Mouse (Mus musculus) frontal cortex, adult 2 months (tissue): ENCODE results near the gene Mtg1. TPM values are rescaled to one million over a fixed set of nuclear protein-coding genes. Genes with fewer than 3 reads are reported as not detected.
"Not testable (repeated sequence)": the region's sequence is repeated elsewhere in the genome, so short reads cannot be mapped to it uniquely, and the experiment has no call there.

Source experiments
- DNase-seq, 2 experiments: peaks; one replicate each; pipeline ENCODE4 v3.0.0; 2022; ENCODE audit warnings: low spot score in 1 of 2; ENCODE audit errors: extremely low spot score in 1 of 2
- polyA plus RNA-seq: library from polyadenylated mRNA; depleted of rRNA; stranded (reverse); fragments of >200 nt; gene quantifications from 2 replicates; pipeline ENCODE4 v1.2.3, GENCODE M21; 2012

The Mtg1 gene
- polyA plus RNA-seq, 1 experiment: 43.0 TPM

DNA sequence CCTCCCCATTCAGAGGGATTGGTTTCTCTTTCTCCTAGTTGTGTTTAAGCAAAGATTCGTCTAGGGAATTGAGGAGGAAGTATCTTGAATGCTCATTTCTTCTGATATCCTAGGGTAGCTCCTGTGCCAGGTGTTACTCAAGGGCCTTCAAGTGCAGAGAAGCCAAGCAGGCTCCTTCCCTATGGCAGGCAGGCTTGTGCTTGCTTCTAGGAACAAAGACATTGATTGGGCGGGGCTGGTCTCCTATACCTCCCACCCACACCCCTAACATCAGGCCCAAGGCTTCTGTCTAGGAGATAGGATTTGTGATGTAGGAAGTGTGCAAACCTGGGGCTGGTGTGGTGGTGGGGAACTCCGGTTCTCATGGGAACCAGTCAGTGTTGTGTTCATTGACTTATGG is 10.4 kb upstream of the Mtg1 start:
- DNase-seq: no peak

DNA sequence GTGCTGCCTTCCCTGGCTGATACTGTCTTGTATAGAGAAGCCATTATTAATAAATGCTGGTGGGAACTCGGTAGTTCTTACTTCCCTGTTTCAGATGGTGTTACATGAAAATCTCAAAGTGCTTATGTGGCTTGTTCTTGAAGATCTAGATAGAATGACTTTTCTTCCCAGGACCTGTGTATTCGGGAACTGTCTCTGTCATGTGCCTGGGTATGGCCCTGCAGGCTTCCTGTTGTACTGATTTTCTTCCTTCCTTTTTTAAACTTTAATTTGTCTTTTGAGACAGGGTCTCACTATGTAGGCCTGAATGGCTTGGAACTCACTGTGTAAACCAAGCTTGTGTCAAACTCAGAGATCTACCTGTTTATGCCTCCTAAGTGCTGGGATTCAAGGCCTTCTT is 9.5 kb upstream of the Mtg1 start:
- no peak for DNase-seq

DNA sequence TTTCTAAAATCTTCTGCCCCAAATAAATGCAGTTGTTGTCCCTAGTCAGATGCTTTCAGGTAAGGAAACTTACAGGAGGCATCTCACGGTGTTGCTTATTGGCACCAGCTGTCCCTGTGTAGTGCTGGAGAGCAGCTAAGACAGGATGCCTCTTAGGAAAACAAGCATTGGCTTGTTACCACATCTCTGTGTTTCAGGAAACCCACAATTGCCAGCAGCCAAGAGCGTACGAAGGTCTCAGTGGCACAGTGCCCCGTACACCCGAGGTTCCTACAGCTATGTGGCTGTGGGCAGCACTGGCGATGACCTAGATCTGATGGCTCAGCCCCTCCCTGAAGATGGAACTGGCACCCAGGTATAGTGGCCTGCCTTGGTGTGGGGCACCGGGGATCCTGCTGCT is 5.2 kb upstream of the Mtg1 start:
- DNase-seq: not testable (repeated sequence)

DNA sequence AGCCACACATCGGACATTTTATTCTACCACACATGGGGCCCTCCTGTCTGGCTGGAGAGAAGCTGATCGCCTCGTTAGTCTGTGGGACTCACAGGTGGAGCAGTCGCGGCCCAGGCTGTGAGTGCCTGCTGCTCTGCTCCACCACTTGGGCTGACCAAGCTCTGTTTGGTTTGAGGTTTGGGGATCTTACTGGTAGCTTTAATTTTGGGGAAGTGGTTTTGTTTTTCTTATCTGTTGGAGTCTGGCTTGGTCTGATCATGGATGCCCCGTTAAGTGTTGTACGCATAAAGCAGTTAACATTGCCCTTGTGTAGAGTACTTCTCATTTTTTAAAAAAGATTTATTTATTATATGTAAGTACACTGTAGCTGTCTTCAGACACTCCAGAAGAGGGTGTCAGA is 3.3 kb upstream of the Mtg1 start:
- not testable (repeated sequence) for DNase-seq

DNA sequence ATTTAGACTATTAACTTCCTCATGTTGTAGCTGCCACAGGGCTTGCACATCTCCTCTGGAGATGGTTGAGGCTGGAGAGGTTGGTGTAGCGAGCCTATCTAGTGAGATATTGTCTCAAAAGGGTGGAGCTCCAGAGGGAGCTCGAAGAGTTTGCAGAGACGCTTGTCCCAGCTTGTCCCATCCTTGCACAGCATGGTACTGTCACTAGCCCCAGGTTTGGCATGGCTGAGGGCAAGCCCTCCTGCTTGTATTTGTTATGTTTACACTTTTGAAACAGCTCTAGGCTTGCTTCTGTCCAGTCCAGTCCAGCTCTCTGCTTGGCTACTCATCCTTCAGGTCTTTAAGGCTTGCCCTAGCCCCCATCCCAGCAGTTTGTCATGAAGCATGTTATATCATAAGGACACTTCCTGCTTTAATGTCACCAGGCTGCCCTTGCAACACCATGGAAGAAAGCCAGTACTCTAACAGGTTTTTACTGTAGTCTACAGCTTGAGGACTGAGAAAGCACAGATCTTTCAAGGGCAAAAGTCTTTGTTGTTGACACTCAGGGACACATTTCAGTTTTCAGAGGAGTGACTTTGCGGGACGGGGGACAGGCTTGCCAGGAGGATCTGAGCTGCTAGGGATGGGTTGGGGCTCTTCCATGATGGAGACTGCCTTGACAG is 2.1 kb upstream of the Mtg1 start:
- DNase-seq: no peak

DNA sequence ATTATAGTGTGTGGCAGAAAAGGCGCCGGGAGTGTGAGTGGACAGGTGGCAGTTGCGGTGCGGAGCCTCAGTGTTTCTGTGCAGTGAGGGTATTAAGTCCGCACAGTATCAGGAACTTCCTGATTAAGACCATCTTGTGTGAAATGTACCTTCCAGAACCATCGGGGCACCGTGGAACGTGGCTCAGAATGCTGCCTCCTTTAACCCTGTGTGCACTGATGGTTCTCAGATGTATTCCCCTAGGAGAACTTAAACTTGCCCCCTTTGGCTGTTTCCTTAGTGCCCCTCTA is 602 bp downstream of the Mtg1 start:
- DNase-seq: no peak

DNA sequence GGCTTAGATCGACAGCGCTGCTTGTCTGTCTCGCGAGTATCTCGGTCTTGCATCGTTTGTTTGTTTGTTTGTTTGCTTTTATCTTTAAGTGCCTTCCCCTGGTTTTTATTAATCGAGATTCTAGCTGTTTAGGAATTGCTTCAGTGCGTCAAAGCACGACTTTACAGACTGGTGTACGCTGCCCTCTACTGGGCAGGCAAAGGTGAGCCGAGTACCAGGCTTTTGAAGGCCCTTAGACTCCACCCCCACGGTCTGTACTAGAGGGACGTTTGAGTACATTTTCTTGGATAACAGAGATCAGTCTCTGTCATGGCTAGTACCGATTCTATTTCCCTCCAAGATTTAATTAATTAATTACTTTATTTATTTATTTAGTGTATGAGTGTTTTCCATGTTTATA is 4.0 kb downstream of the Mtg1 start:
- peak in 1 of 2 experiments; percentile 76 for DNase-seq

DNA sequence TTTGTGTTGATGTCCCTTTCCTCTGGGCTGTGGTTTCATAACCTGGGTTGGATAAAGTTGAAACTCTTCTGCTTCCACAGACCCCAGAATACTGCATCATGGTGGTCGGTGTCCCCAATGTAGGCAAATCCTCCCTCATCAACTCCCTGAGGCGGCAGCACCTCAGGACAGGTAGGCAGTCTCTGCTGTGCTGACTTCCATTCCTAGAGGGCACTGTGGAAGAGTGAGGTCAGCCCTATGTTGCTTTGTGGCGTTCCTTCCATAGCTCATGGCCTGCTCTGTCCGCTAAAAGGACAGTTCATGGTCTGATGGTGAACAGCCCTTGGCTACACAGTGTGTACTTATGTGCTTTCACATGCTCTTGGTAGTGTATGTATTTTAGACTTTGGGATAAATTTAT is 7.2 kb downstream of the Mtg1 start:
- no peak for DNase-seq

DNA sequence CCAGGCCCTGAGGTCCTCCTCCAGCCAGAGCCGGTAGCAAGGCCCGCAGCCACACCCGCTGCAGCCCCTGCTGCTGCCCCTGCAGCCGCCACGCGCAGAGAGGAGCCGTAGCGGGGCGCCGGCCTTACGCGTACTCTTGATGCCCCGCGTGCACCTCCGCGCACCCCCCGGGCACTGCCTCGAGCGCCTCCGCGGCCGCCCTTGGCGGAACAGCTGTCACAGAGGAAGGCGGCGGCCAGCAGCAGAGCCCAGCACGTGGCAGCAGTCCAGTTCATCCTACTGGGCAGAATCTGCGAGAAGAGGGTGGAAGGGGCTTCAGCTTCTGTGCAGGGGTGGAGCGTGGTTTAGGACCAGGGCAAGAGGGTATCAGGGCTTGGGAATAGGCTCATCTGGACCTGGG is 16.0 kb downstream of the Mtg1 start:
- peak in 1 of 2 experiments; percentile 68 for DNase-seq

DNA sequence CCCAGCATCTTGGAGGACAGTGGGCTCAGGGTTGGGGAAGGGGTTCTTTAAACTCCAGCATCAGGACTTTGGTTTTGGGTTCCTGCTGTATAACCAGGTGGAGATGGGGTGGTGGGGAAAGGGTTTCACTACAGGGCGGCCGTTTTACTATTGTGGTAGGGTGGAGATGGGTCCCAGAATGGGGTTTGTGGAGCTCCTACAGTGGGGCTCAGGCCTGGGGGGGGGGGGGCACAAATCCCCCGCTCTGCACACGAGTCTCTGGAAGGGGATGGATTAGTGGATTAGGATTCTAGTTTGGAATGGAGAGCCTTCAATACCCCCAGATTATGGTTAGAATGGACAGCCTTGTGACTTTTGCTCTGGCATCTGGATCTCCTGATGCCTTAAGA is 16.5 kb downstream of the Mtg1 start:
- no peak for DNase-seq

DNA sequence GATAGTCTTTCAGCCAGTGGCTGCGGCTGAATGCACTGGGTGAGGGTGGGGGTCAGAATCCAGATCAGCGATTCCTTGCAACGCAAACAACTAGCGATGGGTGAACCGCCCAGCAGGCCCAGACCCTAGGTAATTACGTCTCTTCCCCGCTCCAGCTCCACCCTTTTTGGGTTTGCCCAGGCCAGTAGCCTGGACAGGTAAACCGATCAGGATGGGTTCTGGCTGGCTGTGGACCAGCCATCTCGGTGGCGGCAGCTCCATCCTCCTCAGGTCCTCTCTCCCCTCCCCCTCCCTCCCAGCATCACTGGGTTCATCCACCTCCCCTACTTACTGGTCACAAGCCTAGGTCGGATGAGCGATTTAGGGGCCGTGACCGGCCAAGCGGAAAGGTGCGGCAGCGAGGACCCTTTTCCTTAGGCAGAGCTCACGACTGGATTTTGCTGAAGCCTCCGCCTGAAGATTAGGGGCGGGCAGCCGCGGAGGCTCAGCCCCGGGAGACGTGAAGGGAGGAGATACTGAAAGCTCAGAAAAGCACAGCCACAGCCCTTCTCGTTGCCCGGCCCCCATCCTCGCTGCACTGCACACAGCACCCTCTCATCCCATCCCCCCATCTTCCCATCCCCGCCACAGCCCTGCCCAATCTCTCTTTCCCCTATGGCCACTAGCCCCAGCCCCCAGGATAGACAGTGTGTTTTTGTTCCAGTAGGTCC is 17.0 kb downstream of the Mtg1 start, which contains the start of gene Sprn:
Gene Sprn (minus strand): TSS at position 660 of the 710 bp plus-strand sequence.
- peak; percentile 62 to 86 for DNase-seq

DNA sequence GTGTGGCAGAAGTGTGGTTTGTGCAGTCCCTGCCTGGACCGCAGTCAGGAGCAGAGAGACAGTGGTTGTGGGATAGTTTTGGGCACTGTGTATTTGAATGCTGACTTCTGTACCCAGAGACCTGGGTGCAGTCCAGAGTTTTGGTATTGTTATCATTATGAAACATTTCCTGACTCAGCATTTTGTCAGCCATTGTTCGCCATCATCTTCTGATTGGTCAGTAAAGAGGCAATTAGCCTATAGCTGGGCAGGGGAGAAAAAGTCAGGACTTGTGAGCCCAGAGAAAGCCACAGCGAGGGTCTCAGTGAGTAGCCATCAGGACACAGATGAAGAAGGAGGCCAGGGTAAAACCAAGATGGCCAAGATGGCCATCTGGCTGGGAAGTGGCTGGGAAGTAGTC is 23.0 kb downstream of the Mtg1 start:
- DNase-seq: no peak

DNA sequence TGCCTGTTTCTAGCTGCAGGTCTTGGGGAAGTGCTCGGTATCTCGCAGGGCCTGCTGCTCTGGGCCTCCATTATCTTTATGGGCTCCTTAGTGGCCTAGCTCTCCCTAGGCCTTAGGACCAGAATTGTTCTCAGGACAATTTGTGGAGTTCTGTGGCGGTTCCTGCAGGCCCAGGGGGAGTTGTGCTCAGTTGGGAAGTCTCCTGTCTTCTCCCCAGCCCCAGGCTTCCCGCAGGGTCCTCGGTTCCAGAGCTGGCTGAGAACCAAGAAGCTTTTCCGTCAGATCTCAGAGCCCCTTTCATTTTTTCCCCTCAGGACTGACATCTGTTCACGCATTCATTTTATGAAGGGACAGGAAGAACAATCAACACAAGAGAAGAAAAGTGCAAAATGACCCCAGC is 27.3 kb downstream of the Mtg1 start, which contains the start of gene Olfr522:
Gene Olfr522 (minus strand): TSS at position 101 of the 400 bp plus-strand sequence.
- DNase-seq: no peak

DNA sequence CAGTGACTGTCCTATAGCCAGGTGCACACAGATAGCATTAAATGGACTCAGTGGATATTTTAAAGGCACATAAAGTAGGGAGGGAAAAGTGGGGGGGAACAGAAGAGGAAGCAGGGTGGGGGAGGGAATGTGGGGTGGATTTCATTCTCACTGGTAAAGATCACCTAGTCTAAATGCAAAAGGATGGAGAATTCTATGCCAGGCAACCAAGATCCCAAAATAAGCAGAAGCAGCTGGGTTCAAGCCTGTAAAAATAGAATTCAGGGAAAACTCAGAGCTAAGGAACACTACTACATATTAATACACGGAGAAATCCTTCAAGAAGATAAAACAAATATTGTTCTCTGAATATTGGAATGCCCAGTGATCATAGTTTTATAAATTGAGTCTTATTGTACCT is 30.6 kb downstream of the Mtg1 start:
- DNase-seq: no peak

DNA sequence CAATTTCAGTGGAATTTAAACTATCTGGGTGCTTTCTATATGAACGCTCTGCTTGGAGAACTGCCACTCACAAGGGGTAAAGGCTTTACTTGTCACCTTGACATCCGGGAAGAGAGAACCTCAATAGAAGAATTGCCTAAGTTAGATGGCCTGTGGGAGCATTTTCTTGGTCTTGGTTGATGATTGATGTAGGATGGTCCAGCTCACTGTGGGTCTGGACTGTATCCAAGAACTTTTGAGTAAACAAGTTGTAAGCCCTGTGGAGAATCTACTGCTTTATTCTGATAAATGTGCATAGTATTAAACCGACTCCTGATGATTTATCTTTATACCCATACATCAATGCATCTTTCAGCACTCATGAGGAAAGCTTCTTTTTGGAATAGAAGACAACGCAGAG is 32.0 kb downstream of the Mtg1 start:
- DNase-seq: no peak

DNA sequence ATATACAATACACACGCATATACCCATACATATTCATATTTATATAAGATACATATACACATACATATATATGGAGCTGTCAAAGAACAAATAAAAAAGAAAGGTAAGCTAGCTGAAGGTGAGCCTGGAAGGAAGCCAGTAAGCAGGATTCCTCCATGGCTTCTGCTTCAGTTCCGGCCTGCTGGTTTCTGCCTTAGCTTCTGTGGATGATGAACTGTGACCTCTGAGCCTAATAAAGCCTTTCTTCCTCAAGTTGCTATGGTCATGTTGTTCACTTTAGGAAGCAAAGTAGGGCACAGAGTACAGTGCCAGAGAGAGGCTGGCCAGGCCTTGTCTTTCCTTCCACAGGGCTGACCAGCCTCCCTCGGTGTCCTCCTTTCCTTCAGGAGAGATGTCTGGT is 33.5 kb downstream of the Mtg1 start:
- no peak for DNase-seq

DNA sequence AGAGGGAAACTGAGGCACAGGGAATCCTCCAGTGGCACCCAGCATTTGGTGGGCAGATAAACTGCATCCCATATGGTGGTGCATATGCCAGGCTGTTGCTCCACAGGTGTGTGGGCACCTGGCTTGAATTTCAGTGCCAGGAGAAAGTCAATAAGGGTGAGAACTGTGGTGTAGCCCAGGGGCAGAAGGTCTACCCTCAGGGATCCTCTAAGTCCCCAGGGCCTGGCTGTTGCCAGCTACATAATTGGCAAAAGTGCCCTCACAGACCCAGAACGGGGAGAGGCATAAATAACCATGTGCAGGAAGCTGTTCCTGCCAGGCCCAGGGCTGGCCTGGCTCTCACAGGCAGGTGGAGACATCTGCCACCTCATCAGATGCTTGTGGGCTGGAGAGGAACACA is 35.6 kb downstream of the Mtg1 start, which contains the start of gene Olfr523:
Gene Olfr523 (plus strand): TSS at position 282 of the 400 bp plus-strand sequence.
- no peak for DNase-seq

DNA sequence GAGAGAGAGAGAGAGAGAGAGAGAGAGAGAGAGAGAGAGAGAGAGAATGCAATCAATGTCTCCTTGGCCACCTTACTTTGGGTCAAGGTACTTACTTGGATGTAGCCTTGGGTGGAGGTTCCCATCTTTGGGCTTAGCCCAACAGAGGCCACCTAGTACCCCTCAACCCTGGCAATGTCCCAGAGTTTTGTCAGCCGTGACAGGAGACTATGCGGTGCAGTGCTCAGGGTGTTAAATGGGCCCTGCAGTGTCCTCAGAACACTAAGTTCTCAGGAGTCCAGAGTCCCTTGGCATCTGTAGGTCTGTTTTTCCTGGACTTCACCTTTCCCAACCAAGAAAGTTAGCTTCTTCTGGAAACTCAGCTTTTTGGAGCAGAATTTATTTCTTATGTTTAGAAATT is 41.8 kb downstream of the Mtg1 start:
- no peak for DNase-seq

DNA sequence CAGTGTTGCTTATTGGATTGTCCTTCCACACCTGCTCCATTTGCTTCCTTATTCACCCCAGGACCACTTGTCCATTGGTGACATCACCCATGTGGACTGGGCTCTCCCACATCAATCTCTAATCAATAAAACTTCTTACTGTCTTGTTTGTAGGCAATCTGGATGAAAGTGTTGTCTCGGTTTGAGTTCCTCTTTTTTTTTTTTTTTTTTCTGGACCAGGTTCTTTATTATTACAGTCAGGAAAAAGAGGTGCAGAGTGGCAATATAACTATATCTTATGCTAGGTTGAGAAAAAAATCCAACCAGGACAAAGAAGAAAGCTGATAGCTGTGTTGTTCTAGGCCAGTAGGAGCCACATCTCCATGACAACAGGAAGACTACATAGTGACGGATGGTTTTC is 43.3 kb downstream of the Mtg1 start:
- DNase-seq: no peak

DNA sequence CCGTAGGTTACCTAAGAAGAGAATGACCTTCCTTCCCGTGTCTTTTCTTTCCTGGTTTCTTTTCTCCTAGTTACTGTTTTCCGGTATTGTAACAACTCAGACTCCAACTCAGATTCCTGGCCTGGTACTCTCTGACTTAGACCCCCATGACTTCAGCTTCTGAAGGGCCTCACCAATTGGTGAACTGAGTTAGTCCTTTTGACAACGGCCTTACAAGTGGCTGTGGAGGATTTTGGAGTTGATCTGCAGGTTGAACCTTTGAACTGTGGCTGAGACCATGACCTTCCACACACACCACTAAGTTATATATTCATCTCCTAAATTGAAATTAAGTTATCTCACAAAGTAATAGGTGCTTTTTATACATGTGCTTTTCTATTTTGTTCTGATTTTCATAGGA is 46.8 kb downstream of the Mtg1 start:
- no peak for DNase-seq

DNA sequence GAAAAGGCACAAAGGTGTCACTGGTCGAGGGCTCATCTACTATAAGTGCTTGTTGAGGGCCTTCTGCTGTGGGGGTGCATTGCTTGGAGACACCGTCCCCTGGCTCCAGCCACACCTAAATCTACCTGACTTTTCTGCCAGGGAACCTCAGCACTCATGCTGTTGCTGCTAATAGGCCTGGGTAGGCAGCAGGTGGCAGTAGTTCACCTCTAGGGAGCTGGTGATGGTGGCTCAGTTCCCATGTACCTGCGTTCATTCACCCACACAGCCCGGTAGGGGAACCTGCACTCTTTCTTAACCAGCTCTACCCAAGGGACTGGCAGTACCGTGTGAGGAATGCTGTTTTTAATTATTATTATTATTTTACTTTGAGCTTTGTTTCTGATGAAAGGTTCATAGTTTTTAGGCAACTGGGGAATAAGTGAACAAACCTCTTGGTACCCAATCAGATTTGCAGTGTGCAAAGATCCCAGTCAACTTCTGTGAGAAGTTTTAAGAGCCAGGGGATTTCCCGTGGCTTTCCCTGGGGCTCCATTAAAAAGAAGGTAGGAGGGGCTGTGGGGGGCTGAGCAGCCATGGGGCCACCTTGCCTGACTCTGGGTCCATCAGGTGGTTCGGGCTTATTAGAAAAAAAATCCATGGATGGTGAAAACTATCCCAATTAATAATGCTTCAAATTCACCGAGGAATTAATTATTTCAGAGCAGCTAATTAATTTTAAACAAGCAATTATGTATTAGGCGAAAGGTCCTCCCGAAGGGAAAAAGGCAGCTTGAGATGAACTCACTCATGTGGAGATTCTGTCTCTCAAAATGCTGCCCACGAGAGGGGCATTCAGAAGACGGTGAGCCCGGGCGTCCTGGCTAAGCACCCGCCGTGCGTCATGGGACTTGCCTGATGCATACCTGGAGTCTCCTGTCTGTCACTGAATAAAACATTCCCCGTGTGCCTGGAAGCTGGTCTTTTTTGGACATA is 49.6 kb downstream of the Mtg1 start:
- DNase-seq: peak in 1 of 2 experiments; percentile 54
